ENCODE assay signal across 9 mouse cellular contexts in the genomic region with DNA sequence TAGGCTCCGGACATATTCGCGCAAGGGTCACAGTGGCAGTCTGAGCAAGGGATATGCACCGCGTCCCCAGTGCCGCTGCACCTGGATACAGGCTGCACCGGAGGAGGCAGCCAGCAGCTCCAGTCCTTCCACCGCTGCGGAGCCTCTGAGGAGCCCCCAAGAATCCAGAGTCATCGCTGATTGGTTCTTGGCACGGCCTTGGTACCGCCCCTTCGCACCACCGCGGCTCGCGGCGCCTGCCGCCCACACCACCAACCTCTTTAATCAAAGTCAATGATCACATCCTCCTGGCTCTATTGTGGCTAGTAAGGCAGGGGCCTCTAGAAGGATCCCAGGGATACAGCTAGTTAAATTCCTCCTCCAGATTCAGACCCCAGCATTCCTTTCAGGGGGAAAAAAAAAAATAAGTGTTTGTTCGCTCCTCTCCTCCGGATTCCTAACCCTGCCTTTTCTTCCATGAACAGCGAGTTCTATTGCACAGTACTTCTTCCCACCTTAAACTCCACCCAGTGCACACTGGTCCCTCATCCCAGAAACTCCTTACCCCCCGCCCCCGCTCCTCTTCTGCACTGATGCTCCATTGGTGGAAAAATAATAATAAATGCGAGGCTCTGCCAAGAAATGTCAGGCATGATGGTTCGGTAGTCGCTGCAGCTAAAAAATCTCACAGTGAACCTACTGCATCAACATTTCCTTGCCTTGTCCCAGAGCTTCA. TPM values are rescaled to one million over a fixed set of nuclear protein-coding genes. Genes with fewer than 3 reads are reported as not detected.
DNase-seq lines count a peak whose midpoint lies in the region; ATAC-seq lines count a peak whose summit lies in the region.
"Had no signal": no experiment of that assay in that cellular context is flagged by ENCODE, and none has a peak within 500 bp of the region (broad histone marks: within the 10 kb centered on the region; RNA-seq: fewer than 3 reads in every experiment).

No protein-coding gene starts in this region.

- WGBS in kidney, embryonic 16.5 days: under 1% methylated on average over 27 of the region's 27 CpGs
- WGBS in midbrain, embryonic 14.5 days: 1% methylated on average over 27 of the region's 27 CpGs

- peaks cover 33% of the 10 kb centered on the region for H3K4me1 ChIP-seq in kidney, embryonic 16.5 days (ENCODE audit: insufficient read depth, low read length)
- H3K4me1 ChIP-seq in midbrain, embryonic 14.5 days (ENCODE audit: control insufficient read depth, insufficient read depth, low read length): peaks cover 26% of the 10 kb centered on the region

- peak overlapping the region; percentile 46 for H3K4me3 ChIP-seq in kidney, embryonic 16.5 days (ENCODE audit: low read length)
- peak overlapping the region; percentile 61 for H3K4me3 ChIP-seq in midbrain, embryonic 14.5 days (replicated peaks; ENCODE audit: low read depth, low read length)

- no peak overlapping the region for H3K9ac ChIP-seq in kidney, embryonic 16.5 days (replicated peaks; ENCODE audit: low read length)
- peak overlapping the region; percentile 64 for H3K9ac ChIP-seq in midbrain, embryonic 14.5 days (replicated peaks; ENCODE audit: low read length)

- H3K9me3 ChIP-seq in kidney, embryonic 16.5 days (ENCODE audit: low read length): no peaks in the 10 kb centered on the region
- H3K9me3 ChIP-seq in midbrain, embryonic 14.5 days (ENCODE audit: control insufficient read depth, low read length): no peaks in the 10 kb centered on the region

- H3K36me3 ChIP-seq in kidney, embryonic 16.5 days (ENCODE audit: insufficient read depth, low read length): no peaks in the 10 kb centered on the region
- H3K36me3 ChIP-seq in midbrain, embryonic 14.5 days (ENCODE audit: control insufficient read depth, insufficient read depth, low read length): no peaks in the 10 kb centered on the region

- peaks cover 65% of the 10 kb centered on the region for H3K27me3 ChIP-seq in kidney, embryonic 16.5 days (ENCODE audit: insufficient read depth, low read length)
- peaks cover 44% of the 10 kb centered on the region for H3K27me3 ChIP-seq in midbrain, embryonic 14.5 days (ENCODE audit: control insufficient read depth, insufficient read depth, low read length)

- peak; percentile 81 for ATAC-seq in kidney, embryonic 16.5 days (ENCODE audit: low FRiP score, low TSS enrichment)
- ATAC-seq in midbrain, embryonic 14.5 days (ENCODE audit: low FRiP score, low TSS enrichment): peak; percentile 87
- ATAC-seq: Patski had no signal

- DNase-seq in kidney, adult 8-10 months: no peak
- peak; percentile 84 to 90 for DNase-seq in cerebellum, postnatal 14 days
- DNase-seq in frontal cortex, postnatal 10 days (ENCODE audit: low spot score in 2 of 2): peak; percentile 71 to 74
- peak; percentile 60 to 64 for DNase-seq in layer of hippocampus, postnatal 25 days (ENCODE audit: extremely low spot score in 1 of 2, low spot score in 1 of 2)
- peak; percentile 88 for DNase-seq in midbrain, embryonic 14.5 days
- peak; percentile 7 for DNase-seq in thymus, postnatal 25 days
- no peak for DNase-seq in gastrocnemius, adult 18-20 months (ENCODE audit: low spot score)

- no peak overlapping the region for H3K27ac ChIP-seq in kidney, embryonic 16.5 days (ENCODE audit: low read length)
- no peak overlapping the region for H3K27ac ChIP-seq in midbrain, embryonic 14.5 days (replicated peaks; ENCODE audit: low read depth, low read length)

- peak overlapping the region; percentile 69 for H3K4me2 ChIP-seq in kidney, embryonic 16.5 days (replicated peaks; ENCODE audit: low read depth, low read length)
- H3K4me2 ChIP-seq in midbrain, embryonic 14.5 days (ENCODE audit: low read length): peak overlapping the region; percentile 100

RNA-seq across cellular contexts. Expression of gene Kcna1, which starts 0.4 kb away (rescaled TPM):
- 0.29 and 0.36 TPM in 2 replicates for polyA plus RNA-seq in kidney, embryonic 16.5 days (2015; fragmentation: Nextera tagmentation; extraction: Ambion mirVana)
- 100 to 1,000 TPM; 107 to 115 TPM for total RNA-seq in layer of hippocampus, postnatal 25 days (2021)
- 0.95 and 1.8 TPM in 2 replicates for polyA plus RNA-seq in midbrain, embryonic 14.5 days (2014; fragmentation: Nextera tagmentation; extraction: Ambion mirVana)
- 1 to 10 TPM; 1.9 to 2.0 TPM for total RNA-seq in gastrocnemius, adult 18-20 months (2021)

Comparison
In these comparisons a context has a peak if more than half of its experiments do, and no peak if none do; other contexts are left out.
1. DNase-seq: peak in cerebellum, postnatal 14 days (2 of 2), frontal cortex, postnatal 10 days (2 of 2), layer of hippocampus, postnatal 25 days (2 of 2), midbrain, embryonic 14.5 days (single experiment) and thymus, postnatal 25 days (single experiment); none in kidney, adult 8-10 months (0 of 2) and gastrocnemius, adult 18-20 months (single experiment).
2. RNA of gene Kcna1, which starts 0.4 kb away (total RNA-seq): 107 to 115 TPM in layer of hippocampus, postnatal 25 days; 1.9 to 2.0 TPM in gastrocnemius, adult 18-20 months; every median in the first group is over 10 times any median in the second.